Mouse (Mus musculus): ENCODE results near the gene Gpnmb. TPM values are rescaled to one million over a fixed set of nuclear protein-coding genes. Genes with fewer than 3 reads are reported as not detected.

Gpnmb gene
- polyA plus RNA-seq, 2 experiments, result 0.19 to 0.38 TPM

GRCm38 (mm10) chr6:49050677-49051410 is 14.5 kb downstream of the Gpnmb start:
- H3K4me1 ChIP-seq (replicated peaks; ENCODE audit: control insufficient read depth in 2 of 2, insufficient read depth in 2 of 2, low read length in 1 of 2), result no peaks in the 10 kb centered on the region
- no peak overlapping the region for H3K9ac ChIP-seq (replicated peaks)
- TF ChIP-seq EP300 (IDR thresholded peaks at IDR 0.05; ENCODE audit: low read depth) (no peak), CTCF (IDR thresholded peaks at IDR 0.05; ENCODE audit: low read depth) (no peak)
- H3K9me3 ChIP-seq (ENCODE audit: control insufficient read depth, low read length), result no peaks in the 10 kb centered on the region
- WGBS (ENCODE audit: insufficient replicate concordance), result 43% methylated on average over 11 of the region's 11 CpGs
- no peaks in the 10 kb centered on the region for H3K36me3 ChIP-seq (replicated peaks; ENCODE audit: control insufficient read depth, insufficient read depth, low read depth)
- no peak overlapping the region for H3K4me2 ChIP-seq (ENCODE audit: low read depth)
- no peak overlapping the region for H3K27ac ChIP-seq
- no peaks in the 10 kb centered on the region for H3K27me3 ChIP-seq (ENCODE audit: control insufficient read depth, insufficient read depth, low read length)
- no peak for DNase-seq (ENCODE audit: low read depth in 3 of 3, low spot score in 3 of 3)
- H3K4me3 ChIP-seq (ENCODE audit: insufficient read depth in 1 of 2, low read depth in 2 of 2, low read length in 2 of 2), result no peak overlapping the region
- no peak for ATAC-seq (ENCODE audit: insufficient read depth)

- DNase-seq (ENCODE audit: low read depth in 3 of 3, low spot score in 3 of 3) (no peak), ATAC-seq (ENCODE audit: insufficient read depth) (no peak)
- WGBS (ENCODE audit: insufficient replicate concordance), result 46% methylated on average over 5 of the region's 5 CpGs
- Histone ChIP-seq H3K4me1 (replicated peaks; ENCODE audit: control insufficient read depth in 2 of 2, insufficient read depth in 2 of 2, low read length in 1 of 2) (no peaks in the 10 kb centered on the region), H3K9ac (replicated peaks) (no peak overlapping the region), H3K9me3 (ENCODE audit: control insufficient read depth, low read length) (no peaks in the 10 kb centered on the region), H3K36me3 (replicated peaks; ENCODE audit: control insufficient read depth, insufficient read depth, low read depth) (no peaks in the 10 kb centered on the region), H3K4me3 (ENCODE audit: insufficient read depth in 1 of 2, low read depth in 2 of 2, low read length in 2 of 2) (no peak overlapping the region), H3K4me2 (ENCODE audit: low read depth) (no peak overlapping the region), H3K27ac (no peak overlapping the region), H3K27me3 (ENCODE audit: control insufficient read depth, insufficient read depth, low read length) (no peaks in the 10 kb centered on the region)
- no peak for TF ChIP-seq EP300 (IDR thresholded peaks at IDR 0.05; ENCODE audit: low read depth)
- TF ChIP-seq CTCF (IDR thresholded peaks at IDR 0.05; ENCODE audit: low read depth), result no peak
Observed at GRCm38 (mm10) chr6:49052191-49052590, 15.8 kb downstream of the Gpnmb start.

- TF ChIP-seq EP300 (IDR thresholded peaks at IDR 0.05; ENCODE audit: low read depth), result no peak
- no peak for TF ChIP-seq CTCF (IDR thresholded peaks at IDR 0.05; ENCODE audit: low read depth)
- no peak overlapping the region for H3K4me3 ChIP-seq (ENCODE audit: insufficient read depth in 1 of 2, low read depth in 2 of 2, low read length in 2 of 2)
- no peak overlapping the region for H3K4me2 ChIP-seq (ENCODE audit: low read depth)
- H3K27me3 ChIP-seq (ENCODE audit: control insufficient read depth, insufficient read depth, low read length), result no peaks in the 10 kb centered on the region
- H3K9me3 ChIP-seq (ENCODE audit: control insufficient read depth, low read length), result no peaks in the 10 kb centered on the region
- no peaks in the 10 kb centered on the region for H3K4me1 ChIP-seq (replicated peaks; ENCODE audit: control insufficient read depth in 2 of 2, insufficient read depth in 2 of 2, low read length in 1 of 2)
- no peaks in the 10 kb centered on the region for H3K36me3 ChIP-seq (replicated peaks; ENCODE audit: control insufficient read depth, insufficient read depth, low read depth)
- H3K9ac ChIP-seq (replicated peaks), result no peak overlapping the region
- DNase-seq (ENCODE audit: low read depth in 3 of 3, low spot score in 3 of 3), result no peak
- ATAC-seq (ENCODE audit: insufficient read depth), result no peak
- no peak overlapping the region for H3K27ac ChIP-seq
- 54% methylated on average over 7 of the region's 7 CpGs for WGBS (ENCODE audit: insufficient replicate concordance)
Observed at GRCm38 (mm10) chr6:49055256-49055733, 18.9 kb downstream of the Gpnmb start.

GRCm38 (mm10) chr6:49056009-49056408 is 19.7 kb downstream of the Gpnmb start:
- no peak for ATAC-seq (ENCODE audit: insufficient read depth)
- Histone ChIP-seq H3K9ac (replicated peaks) (no peak overlapping the region), H3K27ac (no peak overlapping the region), H3K4me1 (replicated peaks; ENCODE audit: control insufficient read depth in 2 of 2, insufficient read depth in 2 of 2, low read length in 1 of 2) (no peaks in the 10 kb centered on the region), H3K36me3 (replicated peaks; ENCODE audit: control insufficient read depth, insufficient read depth, low read depth) (no peaks in the 10 kb centered on the region), H3K9me3 (ENCODE audit: control insufficient read depth, low read length) (no peaks in the 10 kb centered on the region), H3K27me3 (ENCODE audit: control insufficient read depth, insufficient read depth, low read length) (no peaks in the 10 kb centered on the region), H3K4me3 (ENCODE audit: insufficient read depth in 1 of 2, low read depth in 2 of 2, low read length in 2 of 2) (no peak overlapping the region), H3K4me2 (ENCODE audit: low read depth) (no peak overlapping the region)
- DNase-seq (ENCODE audit: low read depth in 3 of 3, low spot score in 3 of 3), result no peak
- TF ChIP-seq EP300 (IDR thresholded peaks at IDR 0.05; ENCODE audit: low read depth) (no peak), CTCF (IDR thresholded peaks at IDR 0.05; ENCODE audit: low read depth) (no peak)
- 74% methylated on average over 9 of the region's 9 CpGs for WGBS (ENCODE audit: insufficient replicate concordance)

- 31% methylated on average over 8 of the region's 8 CpGs for WGBS (ENCODE audit: insufficient replicate concordance)
Observed at GRCm38 (mm10) chr6:49057053-49058021, 21.0 kb downstream of the Gpnmb start.

More at GRCm38 (mm10) chr6:49057053-49058021, 21.0 kb downstream of the Gpnmb start:
- Histone ChIP-seq H3K27ac (no peak overlapping the region), H3K4me1 (replicated peaks; ENCODE audit: control insufficient read depth in 2 of 2, insufficient read depth in 2 of 2, low read length in 1 of 2) (no peaks in the 10 kb centered on the region), H3K4me2 (ENCODE audit: low read depth) (no peak overlapping the region), H3K4me3 (ENCODE audit: insufficient read depth in 1 of 2, low read depth in 2 of 2, low read length in 2 of 2) (no peak overlapping the region), H3K9me3 (ENCODE audit: control insufficient read depth, low read length) (no peaks in the 10 kb centered on the region), H3K9ac (replicated peaks) (no peak overlapping the region), H3K36me3 (replicated peaks; ENCODE audit: control insufficient read depth, insufficient read depth, low read depth) (no peaks in the 10 kb centered on the region), H3K27me3 (ENCODE audit: control insufficient read depth, insufficient read depth, low read length) (no peaks in the 10 kb centered on the region)
- DNase-seq (ENCODE audit: low read depth in 3 of 3, low spot score in 3 of 3) (peak; percentile 26 to 49 (median 36)), ATAC-seq (ENCODE audit: insufficient read depth) (no peak)
- TF ChIP-seq EP300 (IDR thresholded peaks at IDR 0.05; ENCODE audit: low read depth) (no peak), CTCF (IDR thresholded peaks at IDR 0.05; ENCODE audit: low read depth) (peak; percentile 88)
